Mouse (Mus musculus) left cerebral cortex, postnatal 36 days (tissue): Measurements from ENCODE around the gene Pla2g3. TPM values are rescaled to one million over a fixed set of nuclear protein-coding genes. Genes with fewer than 3 reads are reported as not detected.

Source experiments
- DNase-seq, 2 experiments: peaks; one replicate each; pipeline ENCODE4 v3.0.0; 2021 to 2022; ENCODE audit warnings: low spot score in 2 of 2, mixed read lengths in 1 of 2
- intact Hi-C: fragments of 180-260 bp; cut with DNase I; formaldehyde crosslinking; loops from one replicate; pipeline ENCODE4 v1.15.1; 2025
- total RNA-seq, 2 experiments: library from RNA; stranded (reverse); gene quantifications; 2 replicates each; pipeline ENCODE4 v1.2.3; 2021

The Pla2g3 gene
- total RNA-seq, 2 experiments from 2014 or later, result 2.3 to 4.9 TPM

GRCm38 (mm10) chr11:3547969-3548368 is 59.9 kb downstream of the Pla2g3 start:
- intact Hi-C loops, result no loop called here
- DNase-seq, result no peak

GRCm38 (mm10) chr11:3548564-3549295 is 60.6 kb downstream of the Pla2g3 start:
- intact Hi-C loops, result no loop called here
- no peak for DNase-seq

Other genes starting within 250 kb of the Pla2g3 start
- gene Drg1, start 221.9 kb upstream of the Pla2g3 start, total RNA-seq, result 10 to 100 TPM; 86.5 to 91.1 TPM
- 10 to 100 TPM; 48.3 to 49.2 TPM for gene Patz1, start 199.4 kb upstream of the Pla2g3 start, total RNA-seq
- gene Pik3ip1, start 157.9 kb upstream of the Pla2g3 start, total RNA-seq, result 10 to 100 TPM; 32.6 to 34.3 TPM
- gene Limk2, start 79.1 kb upstream of the Pla2g3 start, total RNA-seq, result 100 to 1,000 TPM in 1 of 2 experiments, 10 to 100 TPM in 1; 82.9 to 103 TPM
- 10 to 100 TPM; 26.9 to 27.5 TPM for gene Rnf185, start 35.9 kb upstream of the Pla2g3 start, total RNA-seq
- 10 to 100 TPM; 53.7 to 58.3 TPM for gene Inpp5j, start 16.5 kb downstream of the Pla2g3 start, total RNA-seq
- gene Selenom, start 26.4 kb downstream of the Pla2g3 start, total RNA-seq, result 100 to 1,000 TPM; 128 to 155 TPM
- gene Smtn, start 52.3 kb downstream of the Pla2g3 start, total RNA-seq, result 1 to 10 TPM; 8.2 to 8.9 TPM
- 10 to 100 TPM; 33.4 to 47.0 TPM for gene Morc2a, start 160.9 kb downstream of the Pla2g3 start, total RNA-seq